Mouse (Mus musculus) cerebellum, adult 9-10 months (tissue): ENCODE measurements at regions not wholly inside any gene's neighbourhood (a gene's known extent, or its start where the extent isn't known, plus 50 kb on each side); places are given as distances from the start of the nearest gene placed in this dataset.
A peak's percentile ranks its signal among the peaks of the same experiment; 100 is the strongest.

Source experiments
- DNase-seq: peaks from one replicate; pipeline ENCODE4 v3.0.0; 2022

DNA sequence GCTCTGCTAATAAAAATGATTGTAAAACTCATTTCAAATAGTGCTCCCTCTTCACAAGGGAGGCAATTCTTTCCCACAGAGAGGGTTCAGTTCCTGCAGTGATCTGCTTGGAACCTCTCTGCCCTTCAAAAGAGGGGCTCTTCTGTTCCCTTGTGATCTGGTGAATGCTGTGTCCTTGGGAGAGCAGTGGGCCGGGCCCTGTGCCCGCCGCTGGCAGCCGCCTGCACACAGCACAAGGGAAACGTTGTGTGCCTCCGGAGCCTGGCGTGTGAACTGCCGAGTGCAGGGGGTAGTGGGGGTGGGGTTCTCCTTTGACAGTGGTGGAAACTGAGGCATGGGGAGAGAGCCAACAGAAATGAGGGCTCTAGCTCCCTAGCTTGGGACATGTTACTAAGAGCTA lies 54.4 kb upstream of the Csrp1 start:
- peak; percentile 34 for DNase-seq

DNA sequence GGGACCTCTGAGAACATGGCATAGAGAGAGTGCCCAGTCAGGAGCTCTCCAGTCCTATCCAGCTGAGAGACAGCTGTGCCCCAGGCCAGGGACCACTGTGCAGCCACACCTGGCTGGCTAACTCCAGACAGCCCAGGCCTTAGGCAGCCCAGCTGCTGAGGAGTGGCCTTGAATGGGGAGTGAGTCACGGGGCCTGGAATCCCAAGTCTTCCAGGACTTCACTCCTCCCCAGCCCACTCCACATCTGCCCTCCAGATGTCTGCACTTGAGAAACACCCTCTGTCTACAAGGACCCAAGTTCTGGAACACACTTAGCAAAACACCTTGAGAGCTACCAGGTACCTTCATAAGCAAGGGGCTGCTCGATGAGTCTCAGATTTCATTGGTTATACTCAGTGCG lies 51.5 kb upstream of the Csrp1 start:
- no peak for DNase-seq

DNA sequence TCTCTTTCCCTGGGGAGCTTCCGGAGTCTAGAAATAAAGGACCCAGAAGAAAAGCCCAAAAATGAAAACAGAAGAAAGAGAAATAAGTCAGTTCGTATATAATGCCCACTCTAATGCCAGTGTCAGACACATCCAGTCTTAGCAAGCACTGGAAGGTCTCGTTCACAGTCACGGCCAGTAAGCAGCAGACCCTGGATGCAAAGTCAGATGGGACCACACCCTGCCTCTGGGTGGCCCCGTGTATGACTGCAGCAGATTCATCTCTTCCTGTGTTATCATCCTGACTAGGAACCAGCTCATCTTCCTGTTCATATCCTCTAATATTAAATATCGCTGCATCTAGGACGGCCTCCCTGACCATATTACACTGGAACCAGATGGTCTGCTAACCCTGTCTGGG lies 50.9 kb upstream of the Csrp1 start:
- DNase-seq, result no peak

DNA sequence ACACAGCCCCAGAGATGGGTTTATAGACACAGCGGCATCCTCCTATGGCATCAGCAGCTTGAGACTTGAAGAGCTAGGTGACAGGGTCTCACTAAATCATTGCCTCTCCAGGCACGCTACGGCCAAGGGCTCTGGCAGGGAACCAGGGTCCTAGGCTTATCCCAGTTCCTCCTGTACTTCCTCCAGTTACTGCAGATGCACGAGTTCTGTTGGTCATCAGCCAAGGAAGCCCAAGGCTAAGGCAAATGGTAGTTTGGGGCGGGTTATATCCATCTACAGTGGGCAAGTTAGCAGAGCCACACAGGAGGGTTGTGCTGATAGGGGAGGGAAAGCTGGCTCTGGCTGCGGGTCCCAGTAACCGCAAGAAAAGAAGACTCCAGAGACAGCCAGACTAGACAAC lies 50.1 kb upstream of the Csrp1 start:
- no peak for DNase-seq
